Mouse (Mus musculus): Measurements from ENCODE around the gene Fam129a.

- no peak for TF ChIP-seq CTCF (IDR thresholded peaks at IDR 0.05; ENCODE audit: low read depth, low read length)
- no peak for TF ChIP-seq POLR2A (IDR thresholded peaks at IDR 0.05; ENCODE audit: insufficient read depth, low read length)
- TF ChIP-seq EP300 (IDR thresholded peaks at IDR 0.05; ENCODE audit: insufficient read depth, low read depth, low read length), result no peak
Measured at GRCm38 (mm10) chr1:151720566-151720965, 149.6 kb downstream of the Fam129a start.

Data from ES-Bruce4 (cell line).